Mouse (Mus musculus) embryonic facial prominence, embryonic 14.5 days (tissue): ENCODE results near the gene Tmx2. TPM values are rescaled to one million over a fixed set of nuclear protein-coding genes. Genes with fewer than 3 reads are reported as not detected.

ENCODE experiments used
- ATAC-seq: fragments of 200-750 bp; cut with Nextera tagmentation; 2 replicates; pipeline ENCODE4 v1.8.0; 2017; ENCODE audit warnings: low read depth, moderate number of reproducible peaks, moderate TSS enrichment
- DNase-seq: peaks from one replicate; pipeline ENCODE4 v3.0.0-alpha.2; 2015; ENCODE audit warnings: low spot score
- H3K27ac ChIP-seq: fragments of 300-500 bp; sonication (generic); replicated peaks from 2 replicates; pipeline ENCODE4 v1.5.1; 2014; ENCODE audit warnings: low read depth, mild to moderate bottlenecking, low read length, moderate library complexity
- H3K27me3 ChIP-seq: fragments of 300-500 bp; sonication (generic); replicated peaks from 2 replicates; pipeline ENCODE4 v1.6.1; 2014; ENCODE audit warnings: low read length; ENCODE audit not compliant: control insufficient read depth, insufficient read depth
- H3K36me3 ChIP-seq: fragments of 300-500 bp; sonication (generic); 2 replicates; pipeline ENCODE4 v1.6.1; 2014; ENCODE audit warnings: low read length, mixed read lengths; ENCODE audit not compliant: control insufficient read depth, insufficient read depth
- H3K4me1 ChIP-seq: fragments of 300-500 bp; sonication (generic); 2 replicates; pipeline ENCODE4 v1.6.1; 2014; ENCODE audit warnings: antibody characterized with exemption, low read length; ENCODE audit not compliant: control insufficient read depth, insufficient read depth
- H3K4me2 ChIP-seq: fragments of 300-500 bp; sonication (generic); 2 replicates; pipeline ENCODE4 v1.6.1; 2014; ENCODE audit warnings: low read depth, mild to moderate bottlenecking, low read length, moderate library complexity, mixed read lengths
- H3K4me3 ChIP-seq: fragments of 300-500 bp; sonication (generic); 2 replicates; pipeline ENCODE4 v1.5.1; 2014; ENCODE audit warnings: low read depth, mild to moderate bottlenecking, low read length
- H3K9ac ChIP-seq: fragments of 300-500 bp; sonication (generic); 2 replicates; pipeline ENCODE4 v1.6.1; 2014; ENCODE audit warnings: low read depth, mild to moderate bottlenecking, low read length, moderate library complexity, mixed read lengths
- H3K9me3 ChIP-seq: fragments of 300-500 bp; sonication (generic); 2 replicates; pipeline ENCODE4 v1.6.1; 2016; ENCODE audit warnings: low read length; ENCODE audit not compliant: control insufficient read depth
- WGBS: fragments of 180-500 bp; shearing (Covaris S2); extraction: QIAGEN DNeasy Blood & Tissue Kit; methylation state at CpG from one replicate; pipeline ENCODE4 v1.1.7; 2014; 5-methylcytosine and 5-hydroxymethylcytosine counted together
- polyA plus RNA-seq: library from polyadenylated mRNA; unstranded; fragments of >200 nt; fragmentation: Nextera tagmentation; extraction: Ambion mirVana; gene quantifications from 2 replicates; pipeline ENCODE4 v1.2.1, GENCODE M21; 2014

Tmx2 gene
- polyA plus RNA-seq, 1 experiment from 2014 or later: 99.0 TPM

- peak; percentile 98 for ATAC-seq
- H3K27ac ChIP-seq: peak within 1 kb of the TSS; percentile 94
- H3K4me1 ChIP-seq: peaks cover 8% of the 10 kb centered on the region; the same call in 1 of the 2 replicates
- 0% methylated on average over 15 of the region's 15 CpGs for WGBS
- no peaks in the 10 kb centered on the region for H3K36me3 ChIP-seq
- H3K9ac ChIP-seq: peak within 1 kb of the TSS; percentile 72
- peak; percentile 98 for DNase-seq
- H3K9me3 ChIP-seq: no peaks in the 10 kb centered on the region
- peak within 1 kb of the TSS; percentile 55 for H3K4me3 ChIP-seq
- H3K4me2 ChIP-seq: peak within 1 kb of the TSS; percentile 70
- H3K27me3 ChIP-seq: no peaks in the 10 kb centered on the region
Observed at GRCm38 (mm10) chr2:84650464-84651195, 28.3 kb downstream of the Tmx2 start, which contains the start of gene Ctnnd1. Ctnnd1 (minus strand) TSS chr2:84650765.

GRCm38 (mm10) chr2:84649674-84650073 is 29.3 kb downstream of the Tmx2 start:
- peak overlapping the region; percentile 94 for H3K27ac ChIP-seq

GRCm38 (mm10) chr2:84648369-84648768 is 30.6 kb downstream of the Tmx2 start:
- Histone ChIP-seq H3K36me3 (no peaks in the 10 kb centered on the region), H3K4me3 (peak overlapping the region; percentile 55), H3K9ac (peak overlapping the region; percentile 72), H3K27me3 (no peaks in the 10 kb centered on the region), H3K4me2 (peak overlapping the region; percentile 70), H3K9me3 (no peaks in the 10 kb centered on the region), H3K27ac (no peak overlapping the region), H3K4me1 (peaks cover 8% of the 10 kb centered on the region; the same call in 1 of the 2 replicates)
- ATAC-seq (no peak), DNase-seq (no peak)
- WGBS: 34% methylated on average over 6 of the region's 6 CpGs

More at GRCm38 (mm10) chr2:84649674-84650073, 29.3 kb downstream of the Tmx2 start:
- peak overlapping the region; percentile 70 for H3K4me2 ChIP-seq
- DNase-seq: no peak
- WGBS: 1% methylated on average over 10 of the region's 10 CpGs
- peaks cover 8% of the 10 kb centered on the region; the same call in 1 of the 2 replicates for H3K4me1 ChIP-seq
- H3K9ac ChIP-seq: peak overlapping the region; percentile 72
- no peak for ATAC-seq
- no peaks in the 10 kb centered on the region for H3K27me3 ChIP-seq
- no peaks in the 10 kb centered on the region for H3K36me3 ChIP-seq
- peak overlapping the region; percentile 55 for H3K4me3 ChIP-seq
- no peaks in the 10 kb centered on the region for H3K9me3 ChIP-seq

GRCm38 (mm10) chr2:84647051-84647568 is 31.8 kb downstream of the Tmx2 start:
- Histone ChIP-seq H3K4me2 (peak overlapping the region; percentile 70; the same call in 1 of the 2 replicates), H3K36me3 (no peaks in the 10 kb centered on the region), H3K4me1 (peaks cover 8% of the 10 kb centered on the region; the same call in 1 of the 2 replicates), H3K9ac (no peak overlapping the region), H3K9me3 (no peaks in the 10 kb centered on the region), H3K4me3 (no peak overlapping the region), H3K27me3 (no peaks in the 10 kb centered on the region), H3K27ac (no peak overlapping the region)
- DNase-seq (no peak), ATAC-seq (no peak)
- WGBS: 91% methylated on average over 6 of the region's 6 CpGs

DNA sequence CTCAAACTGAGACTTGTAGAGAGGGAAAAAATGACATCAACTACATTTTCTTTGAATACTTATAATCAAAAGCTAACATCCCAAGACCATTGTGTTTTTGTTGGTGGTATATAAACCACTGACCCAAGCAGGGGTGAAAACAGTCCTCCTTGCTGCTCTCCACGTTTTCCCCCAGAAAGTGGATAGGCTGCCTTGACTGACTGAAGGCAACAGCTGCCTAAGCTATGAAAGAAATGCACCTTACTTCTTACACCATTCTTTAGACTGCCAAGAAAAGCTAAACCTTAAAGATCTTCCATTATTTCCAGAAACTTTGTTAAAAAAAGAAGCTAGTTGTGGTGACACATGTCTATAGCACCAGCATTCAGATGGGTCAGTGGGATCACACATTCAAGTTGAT is 32.8 kb downstream of the Tmx2 start:
- H3K4me2 ChIP-seq: no peak overlapping the region
- H3K4me3 ChIP-seq: no peak overlapping the region
- H3K4me1 ChIP-seq: peaks cover 11% of the 10 kb centered on the region
- DNase-seq: no peak
- H3K9me3 ChIP-seq: no peaks in the 10 kb centered on the region
- H3K27ac ChIP-seq: no peak overlapping the region
- no peak overlapping the region for H3K9ac ChIP-seq
- H3K27me3 ChIP-seq: no peaks in the 10 kb centered on the region
- no peak for ATAC-seq
- WGBS: 55% methylated on average over 1 of the region's 1 CpGs
- 0 out of 2 replicates have a peak, but pooled peaks cover under 1% of the 10 kb centered on the region for H3K36me3 ChIP-seq

DNA sequence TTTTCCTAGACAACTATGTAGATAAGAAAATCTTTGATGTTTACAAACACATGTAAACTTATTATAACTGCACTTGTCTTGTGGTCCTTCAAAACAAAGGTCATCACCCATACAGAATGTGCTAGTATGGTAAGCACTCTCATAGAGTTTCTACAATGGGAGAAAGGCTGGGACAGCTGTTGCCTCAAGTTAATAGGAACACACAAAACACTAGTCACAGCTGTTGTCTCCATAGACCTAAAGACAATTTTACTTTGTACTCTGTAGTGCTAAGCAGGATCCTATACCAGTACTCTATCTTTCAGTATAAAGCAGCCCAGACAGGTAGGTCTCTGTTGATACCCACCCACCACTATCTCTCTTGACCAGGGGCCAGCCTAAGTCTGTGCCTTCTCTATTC is 38.1 kb downstream of the Tmx2 start:
- H3K4me3 ChIP-seq: no peak overlapping the region
- H3K27ac ChIP-seq: peak overlapping the region; percentile 18; the same call in 1 of the 2 replicates
- no peaks in the 10 kb centered on the region for H3K9me3 ChIP-seq
- 0 out of 2 replicates have a peak, but pooled peaks cover 8% of the 10 kb centered on the region for H3K36me3 ChIP-seq
- H3K9ac ChIP-seq: no peak overlapping the region
- DNase-seq (peak; percentile 46), ATAC-seq (no peak)
- H3K4me2 ChIP-seq: no peak overlapping the region
- H3K27me3 ChIP-seq: no peaks in the 10 kb centered on the region
- peaks cover 40% of the 10 kb centered on the region for H3K4me1 ChIP-seq

DNA sequence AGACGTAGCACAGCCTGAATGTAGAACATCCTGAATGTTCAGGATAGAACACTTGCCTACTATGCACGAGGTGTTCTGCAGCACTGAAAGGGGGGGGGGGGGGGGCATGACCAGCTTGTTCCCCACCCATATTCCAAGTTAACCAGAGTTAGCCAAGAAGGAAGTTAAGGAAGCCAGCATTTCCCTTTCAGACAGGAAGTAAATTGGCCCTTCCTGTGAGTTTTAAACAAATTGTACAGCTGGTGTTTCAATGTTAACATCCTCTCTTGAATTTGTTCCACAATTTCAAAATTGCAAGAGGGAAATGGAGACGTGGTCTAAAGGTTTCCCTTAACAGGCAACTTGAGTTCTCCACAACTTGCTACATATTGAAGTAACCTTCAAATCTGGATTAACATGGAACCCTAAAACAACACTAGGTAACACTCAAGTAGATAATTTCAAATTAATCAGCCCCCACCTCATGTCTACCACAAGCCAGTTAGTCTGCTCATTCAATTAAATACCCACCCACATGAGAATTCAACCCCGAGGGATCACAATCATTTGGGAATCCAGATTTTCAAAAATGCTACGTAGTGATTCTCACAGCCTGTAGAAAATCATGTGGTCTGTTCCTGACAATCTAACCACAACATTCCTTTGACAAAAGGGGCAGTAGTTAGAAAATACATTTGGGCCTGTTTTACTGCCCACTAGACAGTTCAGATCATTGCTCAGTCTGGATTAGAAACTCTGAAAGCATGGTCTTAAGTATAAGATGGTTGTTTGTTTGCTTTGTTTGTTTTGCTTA is 40.3 kb downstream of the Tmx2 start:
- 0 out of 2 replicates have a peak, but pooled peaks cover 8% of the 10 kb centered on the region for H3K36me3 ChIP-seq
- peak overlapping the region; percentile 16; the same call in 1 of the 2 replicates for H3K4me2 ChIP-seq
- 35% methylated on average over 5 of the region's 5 CpGs for WGBS
- ATAC-seq: no peak
- peaks cover 62% of the 10 kb centered on the region for H3K4me1 ChIP-seq
- no peaks in the 10 kb centered on the region for H3K9me3 ChIP-seq
- H3K27ac ChIP-seq: peak overlapping the region; percentile 94
- DNase-seq: peak; percentile 8
- no peak overlapping the region for H3K9ac ChIP-seq
- no peaks in the 10 kb centered on the region for H3K27me3 ChIP-seq
- H3K4me3 ChIP-seq: no peak overlapping the region

GRCm38 (mm10) chr2:84637452-84638165 is 41.3 kb downstream of the Tmx2 start:
- DNase-seq (peak; percentile 46), ATAC-seq (no peak)
- H3K4me2 ChIP-seq: peak overlapping the region; percentile 16
- WGBS: 28% methylated on average over 7 of the region's 7 CpGs
- H3K27me3 ChIP-seq: no peaks in the 10 kb centered on the region
- H3K9ac ChIP-seq: 0 out of 2 replicates have a peak overlapping the region, but pooled peaks have one; percentile 35
- H3K9me3 ChIP-seq: no peaks in the 10 kb centered on the region
- H3K4me3 ChIP-seq: no peak overlapping the region
- peak overlapping the region; percentile 94 for H3K27ac ChIP-seq
- H3K4me1 ChIP-seq: peaks cover 64% of the 10 kb centered on the region
- 0 out of 2 replicates have a peak, but pooled peaks cover 8% of the 10 kb centered on the region for H3K36me3 ChIP-seq
